18 mouse cellular contexts compared by ENCODE assay signal in the genomic region with DNA sequence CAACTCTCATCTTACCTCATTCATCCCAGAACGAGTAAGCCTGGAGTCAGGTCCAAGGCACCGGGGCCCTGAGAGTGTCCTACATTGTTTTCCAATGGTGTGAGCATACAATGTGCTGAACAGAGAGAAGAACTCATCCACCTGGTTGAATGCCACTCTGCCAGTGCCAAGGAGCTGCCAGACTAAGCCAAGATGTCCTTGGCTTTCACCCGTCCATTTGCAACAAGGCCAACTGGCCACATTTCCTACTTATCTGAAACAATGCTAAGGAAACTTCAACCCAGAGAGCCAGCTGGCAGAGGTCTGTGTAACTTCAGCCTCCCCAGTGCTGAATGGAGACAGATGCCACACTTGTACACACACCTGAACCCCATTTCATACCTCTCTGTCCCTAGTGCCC.
DNase-seq lines count a peak whose midpoint lies in the region; ATAC-seq and TF ChIP-seq lines count a peak whose summit lies in the region.
"Had no signal": no experiment of that assay in that cellular context is flagged by ENCODE, and none has a peak within 500 bp of the region (broad histone marks: within the 10 kb centered on the region; RNA-seq: fewer than 3 reads in every experiment).

No protein-coding gene starts in this region.

- no peaks in the 10 kb centered on the region for H3K9me3 ChIP-seq in forebrain, postnatal 0 days (ENCODE audit: low read length)
- H3K9me3 ChIP-seq: embryonic facial prominence, embryonic 12.5 days; G1E; midbrain, embryonic 10.5 days had no signal

- no peak overlapping the region for H3K4me2 ChIP-seq in forebrain, postnatal 0 days (ENCODE audit: low read depth)
- H3K4me2 ChIP-seq: embryonic facial prominence, embryonic 12.5 days; hindbrain, embryonic 14.5 days; liver, embryonic 11.5 days had no signal

- H3K4me1 ChIP-seq in thymus, adult 2 months (replicated peaks; ENCODE audit: control insufficient read depth, insufficient read depth, low read length), result peaks cover 25% of the 10 kb centered on the region
- no peaks in the 10 kb centered on the region for H3K4me1 ChIP-seq in forebrain, postnatal 0 days (ENCODE audit: insufficient read depth)
- H3K4me1 ChIP-seq: embryonic facial prominence, embryonic 12.5 days; midbrain, embryonic 10.5 days had no signal

- peak; percentile 28 for DNase-seq in gastrocnemius, adult 2 months
- DNase-seq in gastrocnemius, adult 8-10 months (ENCODE audit: low spot score in 2 of 2), result no peak
- DNase-seq in thymus, adult 2 months, result no peak
- DNase-seq in thymus, postnatal 10 days (ENCODE audit: low spot score in 2 of 2), result no peak
- peak; percentile 20 to 33 for DNase-seq in cerebellum, postnatal 36 days
- no peak for DNase-seq in adipocyte (ENCODE audit: low spot score)
- no peak for DNase-seq in right cerebral cortex, postnatal 14 days
- DNase-seq in forebrain, postnatal 0 days, result no peak
- DNase-seq: kidney, adult 9 months; lung, postnatal 10 days; retina, postnatal 1 day; spleen, adult 18-20 months had no signal

- no peaks in the 10 kb centered on the region for H3K36me3 ChIP-seq in thymus, adult 2 months (ENCODE audit: control insufficient read depth, insufficient read depth, low read length)
- H3K36me3 ChIP-seq in forebrain, postnatal 0 days (ENCODE audit: insufficient read depth), result no peaks in the 10 kb centered on the region
- H3K36me3 ChIP-seq: embryonic facial prominence, embryonic 12.5 days; midbrain, embryonic 10.5 days had no signal

- no peak overlapping the region for H3K27ac ChIP-seq in gastrocnemius, adult 2 months
- peak overlapping the region; percentile 6; the same call in 1 of the 2 replicates for H3K27ac ChIP-seq in thymus, adult 2 months (ENCODE audit: control insufficient read depth, insufficient read depth, low read length)
- H3K27ac ChIP-seq in forebrain, postnatal 0 days (ENCODE audit: low read depth, low read length), result no peak overlapping the region
- H3K27ac ChIP-seq: embryonic facial prominence, embryonic 12.5 days; hindbrain, embryonic 14.5 days; midbrain, embryonic 10.5 days had no signal

- no peak overlapping the region for H3K9ac ChIP-seq in forebrain, postnatal 0 days
- H3K9ac ChIP-seq: embryonic facial prominence, embryonic 12.5 days; hindbrain, embryonic 14.5 days had no signal

- intact Hi-C loops in gastrocnemius, adult 2 months (cut with DNase I), result no loop called here

- no peak for TF ChIP-seq CTCF in gastrocnemius, adult 2 months (IDR thresholded peaks at IDR 0.05)
- TF ChIP-seq CTCF in thymus, adult 2 months (IDR thresholded peaks at IDR 0.05; ENCODE audit: borderline replicate concordance, control insufficient read depth, extremely low read depth, insufficient read depth, low read length, poor library complexity), result no peak
- TF ChIP-seq CTCF in forebrain, postnatal 0 days (IDR thresholded peaks at IDR 0.05; ENCODE audit: low read depth), result no peak

- H3K27me3 ChIP-seq in thymus, adult 2 months (ENCODE audit: control insufficient read depth, insufficient read depth, low read length), result no peaks in the 10 kb centered on the region
- H3K27me3 ChIP-seq in forebrain, postnatal 0 days (ENCODE audit: insufficient read depth, low read length), result no peaks in the 10 kb centered on the region
- H3K27me3 ChIP-seq: embryonic facial prominence, embryonic 12.5 days had no signal

- 94% methylated on average over 3 of the region's 3 CpGs for WGBS in thymus, adult 2 months
- WGBS in forebrain, postnatal 0 days, result 79% methylated on average over 3 of the region's 3 CpGs

- no peak for TF ChIP-seq POLR2A in thymus, adult 2 months (IDR thresholded peaks at IDR 0.05; ENCODE audit: control insufficient read depth, extremely low read depth, insufficient read depth, low read length, poor library complexity)

- no peak overlapping the region for H3K4me3 ChIP-seq in gastrocnemius, adult 2 months
- no peak overlapping the region for H3K4me3 ChIP-seq in thymus, adult 2 months (ENCODE audit: control insufficient read depth, insufficient read depth, low read length)
- H3K4me3 ChIP-seq in forebrain, postnatal 0 days (ENCODE audit: low read depth, low read length), result no peak overlapping the region
- H3K4me3 ChIP-seq: embryonic facial prominence, embryonic 12.5 days; midbrain, embryonic 10.5 days had no signal

- no peak; the same call in 1 of the 2 replicates for ATAC-seq in forebrain, postnatal 0 days
- ATAC-seq: forebrain, embryonic 14.5 days had no signal

Comparison
In these comparisons a context has a peak if more than half of its experiments do, and no peak if none do; other contexts are left out.
1. DNase-seq: peak in gastrocnemius, adult 2 months (single experiment) and cerebellum, postnatal 36 days (2 of 2); none in gastrocnemius, adult 8-10 months (0 of 2), thymus, adult 2 months (single experiment), thymus, postnatal 10 days (0 of 2), adipocyte (single experiment), right cerebral cortex, postnatal 14 days (single experiment) and forebrain, postnatal 0 days (single experiment).